Mouse (Mus musculus) erythroblast, embryonic 14.5 days (primary cell): ENCODE results near the gene Col6a6. TPM values are rescaled to one million over a fixed set of nuclear protein-coding genes. Genes with fewer than 3 reads are reported as not detected.

Experiments used
- H3K27me3 ChIP-seq: 2 replicates; pipeline ENCODE4 v1.6.1; 2012; ENCODE audit warnings: inconsistent platforms; ENCODE audit not compliant: control insufficient read depth
- H3K36me3 ChIP-seq: 2 replicates; pipeline ENCODE4 v1.6.1; 2012; ENCODE audit warnings: mild to moderate bottlenecking, inconsistent platforms; ENCODE audit not compliant: control insufficient read depth
- H3K4me1 ChIP-seq: 2 replicates; pipeline ENCODE4 v1.6.1; 2012; ENCODE audit warnings: inconsistent platforms; ENCODE audit not compliant: control insufficient read depth
- H3K4me3 ChIP-seq: replicated peaks from 2 replicates; pipeline ENCODE3; 2012; ENCODE audit warnings: moderate library complexity, mild to moderate bottlenecking, inconsistent platforms
- H3K9me3 ChIP-seq: 2 replicates; pipeline ENCODE4 v1.6.1; 2012; ENCODE audit warnings: low read length, inconsistent platforms, mixed read lengths; ENCODE audit not compliant: control insufficient read depth
- GATA1 ChIP-seq: IDR thresholded peaks from 2 replicates; pipeline ENCODE4 v1.6.1; 2012; ENCODE audit warnings: low read length, inconsistent platforms, mixed read lengths
- TAL1 ChIP-seq: IDR thresholded peaks from 3 replicates; pipeline ENCODE4 v1.6.1; 2012; ENCODE audit warnings: low read length, inconsistent platforms, mixed read lengths
- polyA plus RNA-seq: library from polyadenylated mRNA; stranded (reverse); fragments of >175 nt; gene quantifications from 2 replicates; pipeline ENCODE4 v1.2.3, GENCODE M21; 2012

The Col6a6 gene
- polyA plus RNA-seq, 1 experiment = under 0.01 TPM

DNA sequence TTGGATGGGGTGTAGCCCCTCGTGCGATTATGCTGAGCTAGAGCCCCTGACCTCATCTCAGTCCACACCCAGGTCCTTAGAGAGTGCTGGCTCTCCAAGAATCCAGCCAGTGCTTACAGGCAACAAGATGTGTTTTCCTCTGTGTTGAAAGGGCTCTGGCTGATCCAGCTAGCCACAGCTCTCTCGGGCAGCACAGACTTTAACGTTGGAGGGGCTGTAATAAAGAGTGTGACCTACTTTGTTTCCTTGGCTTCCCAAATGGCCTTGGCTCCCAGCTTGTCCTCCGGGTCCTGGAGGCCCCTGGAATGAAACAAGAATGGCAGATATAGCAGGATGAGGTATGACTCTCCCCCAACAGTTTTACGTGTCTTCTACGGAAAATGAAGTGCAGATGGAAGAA lies 96.0 kb downstream of the Col6a6 start:
- no peak for TF ChIP-seq TAL1

DNA sequence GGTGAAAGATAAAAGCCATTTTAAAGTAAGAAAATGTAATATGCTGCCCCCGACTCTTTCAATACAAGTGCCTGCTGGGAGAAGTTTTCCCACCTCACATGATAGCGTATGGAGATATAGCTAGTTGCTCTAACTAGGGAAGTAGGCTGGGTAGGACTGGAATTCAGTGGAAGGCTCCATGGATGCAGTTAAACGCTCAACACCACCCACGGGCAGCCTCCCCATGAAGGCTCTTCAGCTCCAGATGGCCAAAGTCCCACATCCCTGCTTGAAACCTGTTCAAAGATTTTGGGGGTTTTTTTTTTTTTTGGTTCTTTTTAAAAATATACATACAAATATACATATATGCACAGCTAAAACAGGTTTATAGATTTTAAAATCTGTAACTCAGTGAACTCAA lies 107.5 kb downstream of the Col6a6 start:
- H3K9me3 ChIP-seq = no peaks in the 10 kb centered on the region
- no peaks in the 10 kb centered on the region for H3K4me1 ChIP-seq
- no peaks in the 10 kb centered on the region for H3K36me3 ChIP-seq
- H3K4me3 ChIP-seq = no peak overlapping the region
- TF ChIP-seq GATA1 (no peak), TAL1 (no peak)
- H3K27me3 ChIP-seq = no peaks in the 10 kb centered on the region

More for the DNA sequence above, 96.0 kb downstream of the Col6a6 start:
- H3K4me3 ChIP-seq = no peak overlapping the region
- no peaks in the 10 kb centered on the region for H3K9me3 ChIP-seq
- H3K36me3 ChIP-seq = no peaks in the 10 kb centered on the region
- H3K27me3 ChIP-seq = no peaks in the 10 kb centered on the region
- no peaks in the 10 kb centered on the region for H3K4me1 ChIP-seq

DNA sequence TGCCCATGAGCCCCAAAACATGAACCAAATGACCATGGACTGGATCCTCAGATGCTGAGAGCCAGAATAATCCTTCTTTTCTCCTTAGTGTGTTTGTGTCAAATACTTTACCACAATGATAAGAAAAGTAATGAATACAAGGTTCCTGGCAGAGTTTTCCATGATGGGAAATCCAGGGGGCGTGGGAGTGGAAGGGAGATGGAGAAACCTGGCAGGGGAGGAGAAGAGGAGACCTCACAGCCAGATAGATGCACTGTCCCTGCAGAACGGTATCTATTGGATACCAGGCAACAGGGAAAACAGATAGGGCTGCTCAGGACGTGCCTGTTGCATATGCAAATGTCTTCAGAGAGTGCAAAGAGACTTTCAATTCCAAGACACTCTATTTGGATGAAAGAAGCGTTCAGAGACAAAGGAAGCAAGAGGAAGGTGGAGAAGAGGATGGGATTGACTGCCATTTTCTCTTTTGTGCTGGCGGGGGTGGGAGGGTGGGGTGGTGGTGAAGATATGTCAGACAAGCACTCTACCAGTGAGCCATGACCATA lies 108.0 kb downstream of the Col6a6 start:
- Histone ChIP-seq H3K4me1 (no peaks in the 10 kb centered on the region), H3K4me3 (no peak overlapping the region), H3K36me3 (no peaks in the 10 kb centered on the region), H3K9me3 (no peaks in the 10 kb centered on the region), H3K27me3 (no peaks in the 10 kb centered on the region)
- TF ChIP-seq TAL1 = no peak
- TF ChIP-seq GATA1 = no peak

DNA sequence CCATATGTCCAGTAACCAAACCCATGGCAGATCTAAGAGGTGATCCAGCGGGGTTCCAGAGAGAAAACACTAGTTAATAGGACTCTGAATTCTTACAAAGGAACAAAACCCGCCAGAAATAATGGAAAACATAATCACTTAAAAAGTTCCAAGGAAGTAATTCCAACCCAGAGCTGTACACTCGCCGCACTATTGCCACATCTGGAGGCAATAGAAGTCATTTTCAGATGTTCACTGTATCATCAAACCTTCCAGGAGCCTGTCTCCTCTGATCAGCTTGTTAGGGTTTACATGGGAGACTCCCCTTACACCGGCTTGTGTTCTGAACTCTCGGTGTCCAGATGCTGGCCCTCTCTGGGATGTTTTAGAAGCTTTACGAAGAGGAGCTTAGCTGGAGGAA lies 108.6 kb downstream of the Col6a6 start:
- no peak for TF ChIP-seq GATA1
- no peak for TF ChIP-seq TAL1
- Histone ChIP-seq H3K9me3 (no peaks in the 10 kb centered on the region), H3K27me3 (no peaks in the 10 kb centered on the region), H3K4me1 (no peaks in the 10 kb centered on the region), H3K4me3 (no peak overlapping the region), H3K36me3 (no peaks in the 10 kb centered on the region)

DNA sequence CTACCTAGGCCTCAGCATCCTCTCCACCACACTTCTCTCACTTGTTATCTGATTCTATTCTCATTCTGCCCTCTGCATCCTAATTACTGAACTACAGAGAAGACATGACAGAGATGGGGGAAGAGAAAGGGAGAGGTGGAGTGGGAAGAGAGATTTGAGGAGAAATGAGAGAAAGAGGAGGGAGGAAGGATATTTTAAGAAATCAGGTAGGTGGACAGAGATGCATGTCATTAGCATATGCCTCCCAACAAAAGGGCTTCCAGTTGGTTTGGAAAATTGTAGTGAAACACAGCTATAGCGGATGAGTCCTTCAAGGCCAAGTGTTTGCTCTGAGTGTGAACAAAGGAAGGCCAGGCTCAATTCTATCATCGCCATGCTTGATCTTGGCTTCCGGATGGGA lies 115.9 kb downstream of the Col6a6 start:
- Histone ChIP-seq H3K36me3 (no peaks in the 10 kb centered on the region), H3K4me1 (no peaks in the 10 kb centered on the region), H3K27me3 (no peaks in the 10 kb centered on the region), H3K4me3 (no peak overlapping the region), H3K9me3 (no peaks in the 10 kb centered on the region)
- TF ChIP-seq GATA1 (no peak), TAL1 (no peak)

DNA sequence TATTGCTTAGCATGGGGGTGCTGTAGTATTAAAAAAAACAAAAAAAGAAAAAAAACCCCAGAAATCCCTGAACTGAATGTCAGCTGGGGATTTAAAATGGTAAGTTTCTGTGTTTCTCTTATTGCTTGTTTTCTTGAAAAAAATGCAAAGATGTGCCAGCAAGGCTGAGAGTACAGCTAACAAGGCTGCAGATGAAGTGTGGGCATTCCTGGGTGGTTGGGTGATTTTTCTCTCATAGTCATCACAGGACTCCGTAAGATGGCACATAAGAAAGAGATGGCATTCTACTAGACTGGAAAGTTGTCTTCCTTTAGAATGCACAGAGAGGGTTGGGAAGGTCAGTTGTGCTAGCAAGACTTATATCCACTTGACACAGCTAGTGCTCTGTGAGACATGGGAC lies 122.9 kb downstream of the Col6a6 start:
- TF ChIP-seq TAL1 (no peak), GATA1 (no peak)
- H3K27me3 ChIP-seq = no peaks in the 10 kb centered on the region

DNA sequence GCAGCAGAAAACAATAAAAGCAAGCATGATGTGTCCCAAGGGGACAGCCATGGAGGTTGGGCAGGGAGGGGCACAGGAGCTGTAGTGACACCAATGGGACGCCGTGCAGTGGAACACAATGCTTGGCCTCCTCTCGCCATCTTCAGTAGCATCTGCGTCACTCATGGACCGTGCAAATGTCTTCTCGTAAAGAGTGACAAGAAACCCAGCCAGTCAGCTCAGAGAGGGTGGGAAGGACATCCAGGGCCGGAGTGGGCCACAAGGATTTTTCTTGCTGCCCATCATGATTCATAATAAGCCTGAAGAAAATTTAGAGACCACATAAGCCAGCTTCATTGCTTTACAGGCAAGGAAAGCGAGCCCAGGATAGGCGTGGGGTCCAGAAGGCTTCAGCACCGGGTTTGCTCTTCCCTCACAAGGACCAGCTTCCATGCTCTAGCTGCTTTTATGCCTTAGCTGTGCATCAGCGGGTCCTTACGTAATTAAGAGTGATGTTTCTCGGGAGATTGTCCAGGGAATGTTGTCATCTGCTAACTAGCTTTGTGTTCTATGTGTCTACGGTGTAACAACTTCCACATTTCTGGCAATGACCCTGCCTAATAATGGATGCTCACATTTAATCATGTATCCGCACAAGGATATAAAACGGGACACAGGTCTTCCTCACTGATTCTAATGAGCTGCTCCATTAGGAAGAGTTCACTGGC lies 123.6 kb downstream of the Col6a6 start:
- Histone ChIP-seq H3K9me3 (no peaks in the 10 kb centered on the region), H3K4me1 (no peaks in the 10 kb centered on the region), H3K4me3 (no peak overlapping the region), H3K36me3 (no peaks in the 10 kb centered on the region), H3K27me3 (no peaks in the 10 kb centered on the region)
- TF ChIP-seq GATA1 (no peak), TAL1 (no peak)

More for the DNA sequence above, 122.9 kb downstream of the Col6a6 start:
- no peak overlapping the region for H3K4me3 ChIP-seq
- no peaks in the 10 kb centered on the region for H3K36me3 ChIP-seq
- H3K4me1 ChIP-seq = no peaks in the 10 kb centered on the region
- no peaks in the 10 kb centered on the region for H3K9me3 ChIP-seq

DNA sequence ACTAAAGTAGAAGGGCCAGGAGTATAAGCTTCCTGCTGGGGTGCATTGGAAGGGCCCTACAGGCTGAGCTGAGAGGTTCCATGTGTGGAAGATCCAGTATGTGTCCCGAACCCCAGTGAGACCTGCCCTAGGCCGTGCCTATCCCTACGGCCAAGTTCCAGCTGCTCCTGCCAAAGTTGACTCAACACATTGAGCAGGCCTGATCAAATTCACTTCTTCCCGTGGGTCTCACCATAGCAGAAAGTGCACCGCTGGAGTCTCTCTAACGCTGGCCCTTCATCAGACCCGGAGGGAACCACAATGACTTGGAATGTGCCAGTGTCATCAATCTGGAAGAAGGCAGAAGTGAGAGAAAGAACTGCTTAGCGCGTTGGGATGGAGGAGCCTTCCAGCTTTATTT lies 126.0 kb downstream of the Col6a6 start:
- no peaks in the 10 kb centered on the region for H3K9me3 ChIP-seq

DNA sequence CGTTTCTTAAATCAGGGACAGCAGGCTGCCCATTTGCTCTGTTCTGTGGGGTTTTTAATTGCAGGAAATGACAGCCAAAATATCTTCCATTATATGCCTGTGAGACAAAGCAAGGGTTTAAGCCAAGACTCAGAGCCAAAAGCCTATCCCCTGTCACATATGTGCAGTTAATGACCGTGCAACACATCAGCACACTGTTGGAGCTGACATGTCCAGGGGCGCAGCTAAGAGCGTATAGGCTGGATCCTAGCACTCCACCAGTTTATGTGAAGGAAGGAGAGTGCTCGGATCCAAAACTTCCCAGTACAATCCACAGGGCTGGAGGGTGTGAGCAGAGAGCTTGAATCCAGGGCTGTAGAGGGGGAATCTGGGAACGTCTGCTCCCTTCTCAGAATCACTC lies 127.3 kb downstream of the Col6a6 start:
- Histone ChIP-seq H3K4me1 (no peaks in the 10 kb centered on the region), H3K36me3 (no peaks in the 10 kb centered on the region), H3K9me3 (no peaks in the 10 kb centered on the region), H3K4me3 (no peak overlapping the region), H3K27me3 (no peaks in the 10 kb centered on the region)
- TF ChIP-seq GATA1 (no peak), TAL1 (no peak)

More for the DNA sequence above, 126.0 kb downstream of the Col6a6 start:
- Histone ChIP-seq H3K36me3 (no peaks in the 10 kb centered on the region), H3K27me3 (no peaks in the 10 kb centered on the region), H3K4me3 (no peak overlapping the region), H3K4me1 (no peaks in the 10 kb centered on the region)
- no peak for TF ChIP-seq GATA1
- TF ChIP-seq TAL1 = no peak
